Mouse (Mus musculus) lung, embryonic 15.5 days (tissue): ENCODE data around the gene 4930455H04Rik. TPM values are rescaled to one million over a fixed set of nuclear protein-coding genes. Genes with fewer than 3 reads are reported as not detected.

Experiments used
- ATAC-seq: fragments of 200-750 bp; cut with Nextera tagmentation; 2 replicates; pipeline ENCODE4 v1.8.0; 2017; ENCODE audit warnings: moderate number of reproducible peaks, borderline replicate concordance; ENCODE audit not compliant: low FRiP score, low TSS enrichment; ENCODE audit errors: extremely low read depth
- H3K27ac ChIP-seq: fragments of 300-500 bp; sonication (generic); 2 replicates; pipeline ENCODE4 v1.5.1; 2015; ENCODE audit warnings: moderate library complexity, mild to moderate bottlenecking, inconsistent platforms
- H3K27me3 ChIP-seq: fragments of 300-500 bp; sonication (generic); 2 replicates; pipeline ENCODE4 v1.6.1; 2015; ENCODE audit warnings: inconsistent platforms
- H3K36me3 ChIP-seq: fragments of 300-500 bp; sonication (generic); 2 replicates; pipeline ENCODE4 v1.6.1; 2015; ENCODE audit warnings: inconsistent platforms
- H3K4me1 ChIP-seq: fragments of 300-500 bp; sonication (generic); 2 replicates; pipeline ENCODE4 v1.6.1; 2015; ENCODE audit warnings: inconsistent platforms
- H3K4me2 ChIP-seq: fragments of 300-500 bp; sonication (generic); 2 replicates; pipeline ENCODE4 v1.6.1; 2015; ENCODE audit warnings: inconsistent platforms, mild to moderate bottlenecking, moderate library complexity
- H3K4me3 ChIP-seq: fragments of 300-500 bp; sonication (generic); 2 replicates; pipeline ENCODE4 v1.5.1; 2015; ENCODE audit warnings: mild to moderate bottlenecking, inconsistent platforms
- H3K9ac ChIP-seq: fragments of 300-500 bp; sonication (generic); 2 replicates; pipeline ENCODE4 v1.6.1; 2015; ENCODE audit warnings: inconsistent platforms
- H3K9me3 ChIP-seq: fragments of 300-500 bp; sonication (generic); 2 replicates; pipeline ENCODE4 v1.6.1; 2016; ENCODE audit warnings: inconsistent platforms
- WGBS: fragments of 180-500 bp; shearing (Covaris S2); methylation state at CpG from one replicate; pipeline ENCODE4 v1.1.7; 2015; 5-methylcytosine and 5-hydroxymethylcytosine counted together
- polyA plus RNA-seq: library from polyadenylated mRNA; unstranded; fragments of >200 nt; fragmentation: Nextera tagmentation; extraction: Ambion mirVana; gene quantifications from 2 replicates; pipeline ENCODE4 v1.2.1, GENCODE M21; 2015

Gene 4930455H04Rik
- polyA plus RNA-seq, 1 experiment from 2014 or later: not detected

DNA sequence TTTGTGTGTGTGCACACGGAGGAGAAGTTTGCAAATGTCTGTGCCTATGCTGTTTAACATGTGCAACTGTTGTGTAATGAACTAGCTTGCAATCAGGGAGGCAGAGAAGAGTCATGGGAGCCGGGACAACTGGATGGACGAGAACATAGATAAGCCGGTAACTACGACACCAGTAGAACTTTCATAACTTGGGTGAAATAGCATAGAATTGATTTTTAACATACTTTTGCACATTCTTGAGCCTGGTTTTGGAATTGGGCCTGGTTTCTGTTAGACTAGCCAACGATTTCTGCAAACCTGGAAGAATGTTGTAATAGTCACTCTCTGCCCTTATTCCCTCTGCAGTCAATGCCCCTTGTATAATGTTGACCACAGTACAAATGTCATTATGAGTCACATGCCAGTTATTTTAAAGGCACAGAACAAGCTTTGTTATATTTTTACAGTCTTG, 17.4 kb upstream of the 4930455H04Rik start:
- Histone ChIP-seq H3K4me2 (no peak overlapping the region), H3K27me3 (no peaks in the 10 kb centered on the region; the same call in 1 of the 2 replicates), H3K9ac (no peak overlapping the region), H3K9me3 (no peaks in the 10 kb centered on the region), H3K4me3 (no peak overlapping the region), H3K27ac (no peak overlapping the region), H3K4me1 (0 out of 2 replicates have a peak, but pooled peaks cover 4% of the 10 kb centered on the region), H3K36me3 (no peaks in the 10 kb centered on the region)
- no peak for ATAC-seq
- WGBS: 37% methylated on average over 6 of the region's 6 CpGs

DNA sequence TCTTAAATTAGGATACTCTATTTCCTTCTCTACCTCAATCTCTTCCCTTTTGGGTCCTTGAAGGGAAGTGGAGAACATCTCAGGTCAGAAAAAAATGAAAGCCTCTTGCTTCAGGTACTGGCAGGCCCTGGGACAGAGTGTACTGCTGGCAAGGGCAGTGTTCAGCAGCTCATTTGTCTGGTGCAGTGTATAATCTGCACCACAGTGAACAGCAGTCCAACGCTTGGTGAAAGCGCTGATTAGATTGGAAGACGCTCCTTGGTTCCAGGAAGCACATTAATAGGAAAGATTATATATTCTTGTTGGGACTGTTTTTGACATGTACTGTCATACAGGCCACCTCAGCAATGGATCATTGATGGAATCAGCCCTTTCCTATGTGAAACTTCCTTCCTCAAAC, 16.6 kb upstream of the 4930455H04Rik start:
- 66% methylated on average over 3 of the region's 3 CpGs for WGBS
- ATAC-seq: no peak
- no peaks in the 10 kb centered on the region for H3K9me3 ChIP-seq
- no peaks in the 10 kb centered on the region for H3K36me3 ChIP-seq
- no peaks in the 10 kb centered on the region; the same call in 1 of the 2 replicates for H3K27me3 ChIP-seq
- 0 out of 2 replicates have a peak, but pooled peaks cover 4% of the 10 kb centered on the region for H3K4me1 ChIP-seq
- no peak overlapping the region for H3K4me2 ChIP-seq
- H3K27ac ChIP-seq: no peak overlapping the region
- no peak overlapping the region for H3K9ac ChIP-seq
- no peak overlapping the region for H3K4me3 ChIP-seq

DNA sequence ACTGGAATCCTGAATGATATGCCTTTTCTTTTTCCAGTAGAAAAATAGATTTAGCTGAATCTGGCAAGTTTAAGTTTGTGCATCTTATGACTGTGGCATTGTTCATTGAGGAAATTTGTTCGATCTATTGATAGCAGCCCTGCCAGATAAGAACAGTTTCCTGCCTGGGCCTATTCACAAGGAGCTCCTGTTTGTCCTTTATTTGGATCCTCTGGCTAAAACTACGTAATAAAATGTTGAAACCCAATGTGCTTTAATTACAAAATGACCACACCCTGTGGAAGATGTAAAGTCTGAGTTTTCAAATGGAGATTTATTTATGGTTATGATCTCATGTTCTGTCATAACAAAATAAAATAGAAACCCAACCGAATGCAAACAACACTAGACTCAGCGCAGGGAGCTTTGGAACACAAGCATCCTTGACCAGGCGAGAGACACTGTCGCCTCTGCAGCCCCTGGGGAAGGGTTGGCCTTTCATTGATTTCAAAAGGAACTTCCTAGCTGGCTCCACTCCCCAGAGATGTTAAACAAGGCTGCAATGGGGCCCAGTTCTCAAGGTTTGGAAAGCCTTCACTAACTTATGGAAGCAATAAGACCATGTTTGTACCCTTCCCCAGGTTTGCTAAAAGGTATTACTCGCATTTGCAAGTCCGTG, 15.7 kb upstream of the 4930455H04Rik start:
- Histone ChIP-seq H3K27me3 (no peaks in the 10 kb centered on the region), H3K9ac (no peak overlapping the region), H3K9me3 (no peaks in the 10 kb centered on the region), H3K36me3 (no peaks in the 10 kb centered on the region), H3K27ac (no peak overlapping the region), H3K4me2 (no peak overlapping the region), H3K4me3 (no peak overlapping the region), H3K4me1 (0 out of 2 replicates have a peak, but pooled peaks cover 4% of the 10 kb centered on the region)
- WGBS: 75% methylated on average over 8 of the region's 8 CpGs
- no peak for ATAC-seq

DNA sequence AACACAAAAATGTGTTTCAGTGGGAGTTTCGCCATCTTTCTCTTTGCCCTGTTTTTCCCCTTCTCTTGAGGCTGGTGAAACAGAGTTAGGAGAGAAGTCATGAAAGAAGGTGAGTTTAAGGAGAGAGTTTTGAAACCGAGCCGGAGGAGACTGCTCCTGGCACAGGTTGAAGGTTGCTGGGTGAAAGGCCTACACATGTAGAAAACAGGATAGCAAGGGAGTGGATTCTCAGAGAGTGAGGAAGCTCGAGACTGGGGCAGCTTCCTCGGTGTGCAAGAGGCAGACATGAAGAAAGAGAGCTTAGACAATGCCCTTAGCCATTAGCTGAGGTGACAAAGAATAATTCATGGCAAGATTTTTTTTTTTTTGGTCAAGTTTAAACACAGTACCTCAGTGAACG, 14.7 kb upstream of the 4930455H04Rik start:
- H3K4me3 ChIP-seq: no peak overlapping the region
- H3K4me2 ChIP-seq: no peak overlapping the region
- H3K27me3 ChIP-seq: no peaks in the 10 kb centered on the region
- H3K36me3 ChIP-seq: no peaks in the 10 kb centered on the region
- no peak overlapping the region for H3K9ac ChIP-seq
- 81% methylated on average over 6 of the region's 6 CpGs for WGBS
- no peak overlapping the region for H3K27ac ChIP-seq
- H3K9me3 ChIP-seq: no peaks in the 10 kb centered on the region
- H3K4me1 ChIP-seq: 0 out of 2 replicates have a peak, but pooled peaks cover 4% of the 10 kb centered on the region
- ATAC-seq: no peak

DNA sequence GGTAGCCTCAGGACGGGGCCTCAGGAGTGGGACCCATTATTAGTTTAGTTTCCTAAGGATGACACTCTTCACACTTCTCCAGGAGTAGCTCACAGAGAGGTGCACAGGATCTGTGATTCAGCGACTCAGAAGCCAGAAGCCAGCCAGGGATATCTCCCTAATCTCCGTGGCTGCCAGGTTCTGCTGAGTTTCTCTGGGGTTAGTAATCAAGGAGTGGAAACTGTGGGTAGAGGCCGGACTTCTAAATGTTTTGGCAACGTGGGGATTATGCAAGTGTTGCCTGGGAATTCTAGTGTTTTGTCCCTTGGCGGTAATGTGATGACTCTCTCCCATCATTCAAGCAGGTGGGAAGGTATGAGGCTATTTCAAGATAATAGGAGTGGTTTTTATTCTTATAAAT, 13.0 kb upstream of the 4930455H04Rik start:
- H3K27me3 ChIP-seq: no peaks in the 10 kb centered on the region
- WGBS: 67% methylated on average over 6 of the region's 6 CpGs
- no peaks in the 10 kb centered on the region for H3K9me3 ChIP-seq
- no peak overlapping the region for H3K9ac ChIP-seq
- H3K27ac ChIP-seq: no peak overlapping the region
- no peaks in the 10 kb centered on the region for H3K36me3 ChIP-seq
- H3K4me1 ChIP-seq: 0 out of 2 replicates have a peak, but pooled peaks cover 4% of the 10 kb centered on the region
- no peak overlapping the region for H3K4me3 ChIP-seq
- no peak overlapping the region for H3K4me2 ChIP-seq
- ATAC-seq: no peak

DNA sequence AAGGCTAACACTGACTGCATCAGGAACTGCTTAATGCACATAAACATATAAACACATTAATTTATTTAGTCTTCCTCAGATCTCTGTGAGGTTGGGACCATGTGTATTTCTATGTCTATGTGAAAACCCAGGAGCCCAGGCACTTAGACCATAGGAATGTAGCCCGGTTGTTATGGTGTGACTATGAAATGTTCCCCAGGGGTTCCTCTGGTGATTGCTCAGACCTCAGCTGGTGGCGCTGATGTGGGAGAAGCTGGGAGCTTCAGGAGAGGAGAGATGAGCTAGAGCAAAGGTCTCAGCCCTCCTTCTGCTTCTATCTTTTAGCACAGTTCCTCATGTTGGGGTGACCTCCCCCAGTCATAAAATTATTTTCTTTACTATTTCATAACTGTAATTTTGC, 7.7 kb upstream of the 4930455H04Rik start:
- Histone ChIP-seq H3K9ac (no peak overlapping the region), H3K4me1 (no peaks in the 10 kb centered on the region)

DNA sequence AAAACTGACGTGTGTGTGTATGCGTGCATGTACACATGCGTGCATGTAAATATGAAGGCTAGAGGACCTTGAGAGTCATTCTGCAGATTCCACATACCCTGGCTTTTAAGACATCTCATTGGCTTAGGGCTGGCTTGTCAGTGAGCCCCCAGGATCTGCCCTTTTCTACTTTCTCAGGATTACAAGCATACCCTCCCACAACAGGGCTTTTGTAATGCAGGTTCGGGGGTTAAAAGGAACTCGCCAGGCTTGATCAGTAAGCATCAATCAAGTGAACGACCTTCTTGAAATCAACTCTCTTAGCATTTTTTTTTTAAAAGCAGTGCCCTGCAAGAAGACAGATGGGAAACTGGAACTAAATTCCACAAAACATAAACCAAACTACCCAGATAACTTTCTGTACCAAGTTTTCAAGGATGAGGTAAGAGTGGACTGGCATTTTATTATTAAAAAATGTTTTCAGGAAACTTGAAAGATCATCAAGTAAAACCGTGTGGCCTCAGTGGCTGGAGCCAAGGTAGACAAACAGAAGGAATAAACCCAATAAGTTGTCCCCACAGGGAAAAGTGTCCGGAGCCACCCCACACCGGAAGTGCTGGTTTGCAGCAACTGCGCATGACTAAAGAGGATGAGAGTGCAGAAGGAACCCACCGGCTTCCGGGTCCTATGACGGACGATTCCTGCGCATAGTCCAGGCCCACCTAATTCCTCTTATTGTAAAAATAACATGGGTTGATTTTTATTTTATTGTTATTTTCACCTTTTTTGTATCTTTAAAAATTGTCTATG, 6.5 kb upstream of the 4930455H04Rik start:
- no peaks in the 10 kb centered on the region for H3K9me3 ChIP-seq
- H3K9ac ChIP-seq: no peak overlapping the region
- no peaks in the 10 kb centered on the region for H3K36me3 ChIP-seq
- H3K4me1 ChIP-seq: 0 out of 2 replicates have a peak, but pooled peaks cover under 1% of the 10 kb centered on the region
- 77% methylated on average over 15 of the region's 15 CpGs for WGBS
- no peak overlapping the region for H3K4me2 ChIP-seq
- H3K4me3 ChIP-seq: no peak overlapping the region
- no peak overlapping the region for H3K27ac ChIP-seq
- ATAC-seq: no peak
- H3K27me3 ChIP-seq: no peaks in the 10 kb centered on the region

More for the DNA sequence above, 7.7 kb upstream of the 4930455H04Rik start:
- ATAC-seq: no peak
- H3K36me3 ChIP-seq: no peaks in the 10 kb centered on the region
- no peaks in the 10 kb centered on the region for H3K9me3 ChIP-seq
- no peak overlapping the region for H3K4me2 ChIP-seq
- 80% methylated on average over 2 of the region's 2 CpGs for WGBS
- H3K4me3 ChIP-seq: no peak overlapping the region
- no peak overlapping the region for H3K27ac ChIP-seq
- no peaks in the 10 kb centered on the region for H3K27me3 ChIP-seq

DNA sequence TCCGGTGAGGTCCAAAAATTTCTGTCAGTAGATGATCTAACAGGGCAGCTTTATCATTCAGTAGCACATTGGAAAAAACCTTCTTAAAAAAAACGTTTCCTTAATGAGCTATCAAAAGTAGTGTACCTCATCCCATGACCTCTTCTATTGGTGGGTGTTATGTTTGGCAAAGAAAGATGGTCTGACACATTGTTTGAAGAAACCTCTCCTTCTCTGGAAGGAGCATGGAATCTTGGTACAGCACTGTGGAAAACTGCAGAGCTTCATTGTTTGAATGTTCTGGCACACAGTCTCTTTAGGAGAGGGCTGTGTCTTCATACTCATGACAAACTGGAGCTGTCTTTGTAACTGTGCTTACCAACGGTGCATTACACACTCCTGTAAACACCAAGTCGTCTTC, 4.9 kb upstream of the 4930455H04Rik start:
- Histone ChIP-seq H3K9me3 (no peaks in the 10 kb centered on the region), H3K27ac (no peak overlapping the region), H3K4me2 (no peak overlapping the region), H3K4me1 (peaks cover 7% of the 10 kb centered on the region; the same call in 1 of the 2 replicates), H3K36me3 (no peaks in the 10 kb centered on the region), H3K9ac (no peak overlapping the region), H3K4me3 (no peak overlapping the region), H3K27me3 (peaks cover 5% of the 10 kb centered on the region; the same call in 1 of the 2 replicates)
- WGBS: 45% methylated on average over 4 of the region's 4 CpGs
- ATAC-seq: peak; percentile 25; the same call in 1 of the 2 replicates

DNA sequence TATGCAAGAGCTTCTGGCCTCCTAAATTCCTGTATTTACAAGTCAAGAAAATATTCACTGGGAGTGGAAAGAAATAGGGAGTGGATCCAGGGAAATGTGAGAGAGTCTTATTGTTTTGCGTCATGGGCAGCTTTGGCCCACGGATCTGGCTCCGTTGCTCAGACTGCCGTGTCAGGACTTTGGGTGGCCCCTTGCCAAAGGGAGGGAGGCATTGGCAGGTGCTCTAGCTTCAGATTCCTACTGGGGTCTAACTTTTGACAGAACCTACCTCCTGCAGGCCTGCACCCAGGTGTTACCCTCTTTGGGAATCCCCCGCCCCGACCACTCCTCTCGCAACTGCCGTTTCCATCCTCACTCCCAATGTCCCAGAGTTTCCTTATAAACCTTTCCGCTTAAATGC, 3.6 kb upstream of the 4930455H04Rik start:
- peaks cover 12% of the 10 kb centered on the region; the same call in 1 of the 2 replicates for H3K4me1 ChIP-seq
- H3K9me3 ChIP-seq: no peaks in the 10 kb centered on the region
- H3K27ac ChIP-seq: no peak overlapping the region
- H3K4me2 ChIP-seq: no peak overlapping the region
- no peak overlapping the region for H3K4me3 ChIP-seq
- 85% methylated on average over 9 of the region's 9 CpGs for WGBS
- peaks cover 5% of the 10 kb centered on the region; the same call in 1 of the 2 replicates for H3K27me3 ChIP-seq
- no peaks in the 10 kb centered on the region for H3K36me3 ChIP-seq
- H3K9ac ChIP-seq: no peak overlapping the region
- no peak for ATAC-seq

DNA sequence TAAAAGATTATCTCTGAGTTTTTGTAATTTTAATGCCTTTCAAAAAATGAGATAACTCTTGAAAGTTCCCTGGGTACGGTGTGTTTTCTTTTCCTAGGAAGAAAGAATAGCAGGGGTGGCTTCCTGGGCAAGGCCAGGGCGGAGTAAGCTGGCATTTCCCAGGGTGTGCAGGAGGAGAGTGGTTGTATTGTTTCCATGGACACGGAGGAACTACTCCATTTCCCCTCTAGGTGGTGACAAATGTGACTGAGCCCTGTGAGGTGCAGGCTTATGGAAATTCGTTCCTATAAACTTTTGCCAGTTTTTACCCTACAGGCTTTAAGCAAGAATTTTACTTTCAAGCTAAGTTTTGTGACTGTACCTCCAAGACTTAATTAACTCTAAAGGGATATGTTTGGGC, 1.8 kb upstream of the 4930455H04Rik start:
- WGBS: 19% methylated on average over 4 of the region's 4 CpGs
- Histone ChIP-seq H3K27me3 (peaks cover 5% of the 10 kb centered on the region; the same call in 1 of the 2 replicates), H3K36me3 (no peaks in the 10 kb centered on the region), H3K9ac (no peak overlapping the region), H3K4me1 (peaks cover 12% of the 10 kb centered on the region; the same call in 1 of the 2 replicates), H3K4me3 (no peak overlapping the region), H3K9me3 (no peaks in the 10 kb centered on the region), H3K4me2 (no peak overlapping the region; the same call in 1 of the 2 replicates), H3K27ac (no peak overlapping the region)
- ATAC-seq: peak; percentile 59; the same call in 1 of the 2 replicates

DNA sequence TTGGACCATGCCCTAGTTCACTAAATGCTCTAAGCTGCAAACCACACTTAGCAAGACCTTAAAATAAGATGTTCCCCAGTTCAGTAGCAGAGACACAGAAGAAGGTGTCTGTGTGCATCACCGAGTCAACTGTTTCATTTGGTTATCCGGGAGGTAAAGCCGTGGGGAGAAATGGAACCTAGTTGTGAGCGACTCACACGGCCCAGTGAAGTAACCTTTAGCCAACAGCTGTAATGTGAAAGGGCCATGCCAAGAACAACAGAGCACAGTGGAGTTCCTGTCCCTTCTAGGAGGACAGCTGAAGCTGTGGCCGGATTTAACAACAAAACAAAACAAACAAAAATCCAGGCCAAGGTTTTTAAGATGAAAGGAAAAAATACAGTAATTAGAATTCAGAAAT, 1.3 kb upstream of the 4930455H04Rik start:
- Histone ChIP-seq H3K4me2 (peak overlapping the region; percentile 32), H3K9ac (no peak overlapping the region)

More for the DNA sequence above, 1.3 kb upstream of the 4930455H04Rik start:
- Histone ChIP-seq H3K27me3 (peaks cover 5% of the 10 kb centered on the region; the same call in 1 of the 2 replicates), H3K4me3 (no peak overlapping the region; the same call in 1 of the 2 replicates), H3K27ac (peak overlapping the region; percentile 7; the same call in 1 of the 2 replicates), H3K9me3 (no peaks in the 10 kb centered on the region), H3K4me1 (peaks cover 12% of the 10 kb centered on the region; the same call in 1 of the 2 replicates), H3K36me3 (no peaks in the 10 kb centered on the region)
- WGBS: 38% methylated on average over 6 of the region's 6 CpGs
- no peak for ATAC-seq
